Mouse (Mus musculus) induced T-regulatory cell, adult 2 months (primary cell): ENCODE data around the gene Zdhhc3.

Source experiments
- DNase-seq: peaks from one replicate; pipeline ENCODE4 v3.0.0-alpha.2; 2012; ENCODE audit warnings: low read depth

The Zdhhc3 gene

GRCm38 (mm10) chr9:123112805-123113521 is at the start of gene Zdhhc3, which contains the start of gene Exosc7:
Zdhhc3 (minus strand) TSS chr9:123113205.
Exosc7 (plus strand) TSS chr9:123113215.
- DNase-seq: peak; percentile 93

- no peak for DNase-seq
Measured at GRCm38 (mm10) chr9:123161792-123162191, 48.8 kb upstream of the Zdhhc3 start.

- DNase-seq: peak; percentile 88
Measured at GRCm38 (mm10) chr9:123159330-123159729, 46.3 kb upstream of the Zdhhc3 start.

- DNase-seq: peak; percentile 83
Measured at GRCm38 (mm10) chr9:123158125-123158836, 45.3 kb upstream of the Zdhhc3 start.

GRCm38 (mm10) chr9:123157699-123158098 is 44.7 kb upstream of the Zdhhc3 start:
- no peak for DNase-seq

- no peak for DNase-seq
Measured at GRCm38 (mm10) chr9:123156910-123157361, 43.9 kb upstream of the Zdhhc3 start.

- no peak for DNase-seq
Measured at GRCm38 (mm10) chr9:123153121-123153520, 40.1 kb upstream of the Zdhhc3 start.

GRCm38 (mm10) chr9:123152026-123152425 is 39.0 kb upstream of the Zdhhc3 start:
- peak; percentile 70 for DNase-seq

- DNase-seq: no peak
Measured at GRCm38 (mm10) chr9:123151561-123151960, 38.6 kb upstream of the Zdhhc3 start.

GRCm38 (mm10) chr9:123150241-123151020 is 37.4 kb upstream of the Zdhhc3 start, which contains the start of gene Clec3b:
Clec3b (plus strand) TSS chr9:123150946.
- no peak for DNase-seq

- no peak for DNase-seq
Measured at GRCm38 (mm10) chr9:123148430-123148829, 35.4 kb upstream of the Zdhhc3 start.

GRCm38 (mm10) chr9:123139887-123140614 is 27.0 kb upstream of the Zdhhc3 start:
- DNase-seq: no peak

- no peak for DNase-seq
Measured at GRCm38 (mm10) chr9:123138891-123139474, 26.0 kb upstream of the Zdhhc3 start.

GRCm38 (mm10) chr9:123136953-123137682 is 24.1 kb upstream of the Zdhhc3 start:
- DNase-seq: no peak

- no peak for DNase-seq
Measured at GRCm38 (mm10) chr9:123132994-123133393, 20.0 kb upstream of the Zdhhc3 start.

- DNase-seq: no peak
Measured at GRCm38 (mm10) chr9:123127663-123128062, 14.7 kb upstream of the Zdhhc3 start.

GRCm38 (mm10) chr9:123124413-123124981 is 11.5 kb upstream of the Zdhhc3 start:
- DNase-seq: no peak

- peak; percentile 44 for DNase-seq
Measured at GRCm38 (mm10) chr9:123123571-123124412, 10.8 kb upstream of the Zdhhc3 start.

- no peak for DNase-seq
Measured at GRCm38 (mm10) chr9:123123017-123123416, 10.0 kb upstream of the Zdhhc3 start.
